Mouse (Mus musculus): Measurements from ENCODE around the gene Cryba4.

Gene Cryba4

GRCm38 (mm10) chr5:112252400-112252799 lies at the start of gene Cryba4:
TSS of gene Cryba4 (minus strand) at chr5:112252518.
- DNase-seq (ENCODE audit: low read depth), result no peak

GRCm38 (mm10) chr5:112301694-112302093 lies 49.4 kb upstream of the Cryba4 start:
- DNase-seq (ENCODE audit: low read depth), result no peak

GRCm38 (mm10) chr5:112300721-112301308 lies 48.5 kb upstream of the Cryba4 start:
- no peak for DNase-seq (ENCODE audit: low read depth)

GRCm38 (mm10) chr5:112300112-112300511 lies 47.8 kb upstream of the Cryba4 start:
- DNase-seq (ENCODE audit: low read depth), result no peak

- DNase-seq (ENCODE audit: low read depth), result no peak
Observed at GRCm38 (mm10) chr5:112299399-112299798, 47.1 kb upstream of the Cryba4 start.

GRCm38 (mm10) chr5:112298226-112298988 lies 46.1 kb upstream of the Cryba4 start:
- DNase-seq (ENCODE audit: low read depth), result no peak

GRCm38 (mm10) chr5:112297257-112297656 lies 44.9 kb upstream of the Cryba4 start:
- no peak for DNase-seq (ENCODE audit: low read depth)

- DNase-seq (ENCODE audit: low read depth), result no peak
Observed at GRCm38 (mm10) chr5:112296404-112297181, 44.3 kb upstream of the Cryba4 start.

GRCm38 (mm10) chr5:112295564-112295963 lies 43.2 kb upstream of the Cryba4 start:
- DNase-seq (ENCODE audit: low read depth), result no peak

GRCm38 (mm10) chr5:112295162-112295561 lies 42.8 kb upstream of the Cryba4 start:
- DNase-seq (ENCODE audit: low read depth), result no peak

GRCm38 (mm10) chr5:112294696-112295095 lies 42.4 kb upstream of the Cryba4 start:
- DNase-seq (ENCODE audit: low read depth), result no peak

GRCm38 (mm10) chr5:112293800-112294199 lies 41.5 kb upstream of the Cryba4 start:
- DNase-seq (ENCODE audit: low read depth), result no peak

- no peak for DNase-seq (ENCODE audit: low read depth)
Observed at GRCm38 (mm10) chr5:112292343-112292980, 40.1 kb upstream of the Cryba4 start.

- DNase-seq (ENCODE audit: low read depth), result no peak
Observed at GRCm38 (mm10) chr5:112291866-112292265, 39.5 kb upstream of the Cryba4 start.

GRCm38 (mm10) chr5:112290536-112290880 lies 38.2 kb upstream of the Cryba4 start:
- DNase-seq (ENCODE audit: low read depth), result no peak

GRCm38 (mm10) chr5:112289819-112290535 lies 37.7 kb upstream of the Cryba4 start:
- DNase-seq (ENCODE audit: low read depth), result no peak

- DNase-seq (ENCODE audit: low read depth), result no peak
Observed at GRCm38 (mm10) chr5:112289236-112289635, 36.9 kb upstream of the Cryba4 start.

- DNase-seq (ENCODE audit: low read depth), result no peak
Observed at GRCm38 (mm10) chr5:112288193-112289141, 36.1 kb upstream of the Cryba4 start.

- DNase-seq (ENCODE audit: low read depth), result no peak
Observed at GRCm38 (mm10) chr5:112287652-112288051, 35.3 kb upstream of the Cryba4 start.

- DNase-seq (ENCODE audit: low read depth), result no peak
Observed at GRCm38 (mm10) chr5:112286984-112287641, 34.8 kb upstream of the Cryba4 start.
